Mouse (Mus musculus): ENCODE results near the gene Hic1. TPM values are rescaled to one million over a fixed set of nuclear protein-coding genes. Genes with fewer than 3 reads are reported as not detected.
A peak's percentile ranks its signal among the peaks of the same experiment; 100 is the strongest.

The Hic1 gene
- polyA plus RNA-seq, 1 experiment from 2014 or later: 0.92 TPM

GRCm38 (mm10) chr11:75141038-75141437, 28.3 kb downstream of the Hic1 start:
- 88% methylated on average over 3 of the region's 3 CpGs for WGBS
- DNase-seq (no peak), ATAC-seq (ENCODE audit: low FRiP score, low TSS enrichment) (no peak)
- Histone ChIP-seq H3K27me3 (ENCODE audit: control insufficient read depth, insufficient read depth, low read length) (no peaks in the 10 kb centered on the region), H3K9ac (replicated peaks; ENCODE audit: low read length) (no peak overlapping the region), H3K4me3 (replicated peaks; ENCODE audit: low read depth, low read length) (no peak overlapping the region), H3K4me2 (ENCODE audit: low read length) (no peak overlapping the region), H3K36me3 (ENCODE audit: control insufficient read depth, insufficient read depth, low read length) (peaks cover 41% of the 10 kb centered on the region), H3K27ac (replicated peaks; ENCODE audit: low read depth, low read length) (no peak overlapping the region), H3K9me3 (ENCODE audit: control insufficient read depth, low read length) (no peaks in the 10 kb centered on the region), H3K4me1 (ENCODE audit: control insufficient read depth, insufficient read depth, low read length) (no peaks in the 10 kb centered on the region)

GRCm38 (mm10) chr11:75140431-75140830, 28.9 kb downstream of the Hic1 start:
- Histone ChIP-seq H3K4me2 (ENCODE audit: low read length) (no peak overlapping the region), H3K36me3 (ENCODE audit: control insufficient read depth, insufficient read depth, low read length) (peaks cover 38% of the 10 kb centered on the region), H3K4me1 (ENCODE audit: control insufficient read depth, insufficient read depth, low read length) (no peaks in the 10 kb centered on the region), H3K9me3 (ENCODE audit: control insufficient read depth, low read length) (no peaks in the 10 kb centered on the region), H3K9ac (replicated peaks; ENCODE audit: low read length) (no peak overlapping the region), H3K27me3 (ENCODE audit: control insufficient read depth, insufficient read depth, low read length) (no peaks in the 10 kb centered on the region), H3K27ac (replicated peaks; ENCODE audit: low read depth, low read length) (no peak overlapping the region), H3K4me3 (replicated peaks; ENCODE audit: low read depth, low read length) (no peak overlapping the region)
- DNase-seq: no peak
- WGBS: 86% methylated on average over 5 of the region's 5 CpGs
- no peak for ATAC-seq (ENCODE audit: low FRiP score, low TSS enrichment)

GRCm38 (mm10) chr11:75139122-75139963, 30.0 kb downstream of the Hic1 start:
- 0 out of 2 replicates have a peak overlapping the region, but pooled peaks have one; percentile 55 for H3K27ac ChIP-seq (replicated peaks; ENCODE audit: low read depth, low read length)
- no peak overlapping the region for H3K4me3 ChIP-seq (replicated peaks; ENCODE audit: low read depth, low read length)
- H3K4me1 ChIP-seq (ENCODE audit: control insufficient read depth, insufficient read depth, low read length): no peaks in the 10 kb centered on the region
- no peaks in the 10 kb centered on the region for H3K27me3 ChIP-seq (ENCODE audit: control insufficient read depth, insufficient read depth, low read length)
- DNase-seq (no peak), ATAC-seq (ENCODE audit: low FRiP score, low TSS enrichment) (no peak)
- no peaks in the 10 kb centered on the region for H3K9me3 ChIP-seq (ENCODE audit: control insufficient read depth, low read length)
- H3K36me3 ChIP-seq (ENCODE audit: control insufficient read depth, insufficient read depth, low read length): peaks cover 33% of the 10 kb centered on the region
- no peak overlapping the region for H3K9ac ChIP-seq (replicated peaks; ENCODE audit: low read length)
- no peak overlapping the region for H3K4me2 ChIP-seq (ENCODE audit: low read length)
- WGBS: 74% methylated on average over 11 of the region's 11 CpGs

GRCm38 (mm10) chr11:75136666-75137398, 32.5 kb downstream of the Hic1 start:
- no peak overlapping the region for H3K4me3 ChIP-seq (replicated peaks; ENCODE audit: low read depth, low read length)
- no peaks in the 10 kb centered on the region for H3K9me3 ChIP-seq (ENCODE audit: control insufficient read depth, low read length)
- H3K27me3 ChIP-seq (ENCODE audit: control insufficient read depth, insufficient read depth, low read length): no peaks in the 10 kb centered on the region
- 0 out of 2 replicates have a peak, but pooled peaks cover 4% of the 10 kb centered on the region for H3K4me1 ChIP-seq (ENCODE audit: control insufficient read depth, insufficient read depth, low read length)
- no peak overlapping the region for H3K9ac ChIP-seq (replicated peaks; ENCODE audit: low read length)
- ATAC-seq (ENCODE audit: low FRiP score, low TSS enrichment): no peak
- H3K36me3 ChIP-seq (ENCODE audit: control insufficient read depth, insufficient read depth, low read length): peaks cover 14% of the 10 kb centered on the region
- no peak overlapping the region for H3K27ac ChIP-seq (replicated peaks; ENCODE audit: low read depth, low read length)
- no peak for DNase-seq
- 78% methylated on average over 5 of the region's 5 CpGs for WGBS
- no peak overlapping the region for H3K4me2 ChIP-seq (ENCODE audit: low read length)

- H3K9me3 ChIP-seq (ENCODE audit: control insufficient read depth, low read length): no peaks in the 10 kb centered on the region
- ATAC-seq (ENCODE audit: low FRiP score, low TSS enrichment) (no peak), DNase-seq (no peak)
- no peak overlapping the region for H3K27ac ChIP-seq (replicated peaks; ENCODE audit: low read depth, low read length)
- peaks cover 10% of the 10 kb centered on the region for H3K36me3 ChIP-seq (ENCODE audit: control insufficient read depth, insufficient read depth, low read length)
- H3K27me3 ChIP-seq (ENCODE audit: control insufficient read depth, insufficient read depth, low read length): no peaks in the 10 kb centered on the region
- WGBS: 98% methylated on average over 4 of the region's 4 CpGs
- no peak overlapping the region for H3K9ac ChIP-seq (replicated peaks; ENCODE audit: low read length)
- no peak overlapping the region for H3K4me2 ChIP-seq (ENCODE audit: low read length)
- no peak overlapping the region for H3K4me3 ChIP-seq (replicated peaks; ENCODE audit: low read depth, low read length)
- 0 out of 2 replicates have a peak, but pooled peaks cover 4% of the 10 kb centered on the region for H3K4me1 ChIP-seq (ENCODE audit: control insufficient read depth, insufficient read depth, low read length)
Observed at GRCm38 (mm10) chr11:75135358-75135757, 34.0 kb downstream of the Hic1 start.

- ATAC-seq (ENCODE audit: low FRiP score, low TSS enrichment) (no peak), DNase-seq (no peak)
- Histone ChIP-seq H3K4me1 (ENCODE audit: control insufficient read depth, insufficient read depth, low read length) (0 out of 2 replicates have a peak, but pooled peaks cover 4% of the 10 kb centered on the region), H3K9ac (replicated peaks; ENCODE audit: low read length) (no peak overlapping the region), H3K36me3 (ENCODE audit: control insufficient read depth, insufficient read depth, low read length) (peaks cover 10% of the 10 kb centered on the region), H3K9me3 (ENCODE audit: control insufficient read depth, low read length) (no peaks in the 10 kb centered on the region), H3K4me2 (ENCODE audit: low read length) (no peak overlapping the region), H3K4me3 (replicated peaks; ENCODE audit: low read depth, low read length) (no peak overlapping the region), H3K27ac (replicated peaks; ENCODE audit: low read depth, low read length) (no peak overlapping the region), H3K27me3 (ENCODE audit: control insufficient read depth, insufficient read depth, low read length) (no peaks in the 10 kb centered on the region)
- WGBS: 91% methylated on average over 5 of the region's 5 CpGs
Observed at GRCm38 (mm10) chr11:75134485-75135068, 34.7 kb downstream of the Hic1 start.

- DNase-seq (peak; percentile 48), ATAC-seq (ENCODE audit: low FRiP score, low TSS enrichment) (no peak)
- peaks cover 6% of the 10 kb centered on the region for H3K36me3 ChIP-seq (ENCODE audit: control insufficient read depth, insufficient read depth, low read length)
- 0 out of 2 replicates have a peak, but pooled peaks cover 4% of the 10 kb centered on the region for H3K4me1 ChIP-seq (ENCODE audit: control insufficient read depth, insufficient read depth, low read length)
- no peak overlapping the region for H3K4me2 ChIP-seq (ENCODE audit: low read length)
- peak overlapping the region; percentile 21; the same call in 1 of the 2 replicates for H3K27ac ChIP-seq (replicated peaks; ENCODE audit: low read depth, low read length)
- no peak overlapping the region for H3K4me3 ChIP-seq (replicated peaks; ENCODE audit: low read depth, low read length)
- H3K27me3 ChIP-seq (ENCODE audit: control insufficient read depth, insufficient read depth, low read length): no peaks in the 10 kb centered on the region
- H3K9me3 ChIP-seq (ENCODE audit: control insufficient read depth, low read length): no peaks in the 10 kb centered on the region
- H3K9ac ChIP-seq (replicated peaks; ENCODE audit: low read length): no peak overlapping the region
- 22% methylated on average over 2 of the region's 2 CpGs for WGBS
Observed at GRCm38 (mm10) chr11:75133951-75134350, 35.4 kb downstream of the Hic1 start.

GRCm38 (mm10) chr11:75133391-75133790, 35.9 kb downstream of the Hic1 start:
- no peaks in the 10 kb centered on the region for H3K9me3 ChIP-seq (ENCODE audit: control insufficient read depth, low read length)
- no peak overlapping the region for H3K9ac ChIP-seq (replicated peaks; ENCODE audit: low read length)
- DNase-seq (no peak), ATAC-seq (ENCODE audit: low FRiP score, low TSS enrichment) (no peak)
- H3K27ac ChIP-seq (replicated peaks; ENCODE audit: low read depth, low read length): peak overlapping the region; percentile 21; the same call in 1 of the 2 replicates
- H3K4me3 ChIP-seq (replicated peaks; ENCODE audit: low read depth, low read length): no peak overlapping the region
- WGBS: 95% methylated on average over 5 of the region's 5 CpGs
- H3K27me3 ChIP-seq (ENCODE audit: control insufficient read depth, insufficient read depth, low read length): no peaks in the 10 kb centered on the region
- H3K4me2 ChIP-seq (ENCODE audit: low read length): no peak overlapping the region
- H3K4me1 ChIP-seq (ENCODE audit: control insufficient read depth, insufficient read depth, low read length): 0 out of 2 replicates have a peak, but pooled peaks cover 4% of the 10 kb centered on the region
- H3K36me3 ChIP-seq (ENCODE audit: control insufficient read depth, insufficient read depth, low read length): peaks cover 5% of the 10 kb centered on the region
